Mouse (Mus musculus): ENCODE measurements at regions not wholly inside any gene's neighbourhood (a gene's known extent, or its start where the extent isn't known, plus 50 kb on each side); places are given as distances from the start of the nearest gene placed in this dataset.

DNA sequence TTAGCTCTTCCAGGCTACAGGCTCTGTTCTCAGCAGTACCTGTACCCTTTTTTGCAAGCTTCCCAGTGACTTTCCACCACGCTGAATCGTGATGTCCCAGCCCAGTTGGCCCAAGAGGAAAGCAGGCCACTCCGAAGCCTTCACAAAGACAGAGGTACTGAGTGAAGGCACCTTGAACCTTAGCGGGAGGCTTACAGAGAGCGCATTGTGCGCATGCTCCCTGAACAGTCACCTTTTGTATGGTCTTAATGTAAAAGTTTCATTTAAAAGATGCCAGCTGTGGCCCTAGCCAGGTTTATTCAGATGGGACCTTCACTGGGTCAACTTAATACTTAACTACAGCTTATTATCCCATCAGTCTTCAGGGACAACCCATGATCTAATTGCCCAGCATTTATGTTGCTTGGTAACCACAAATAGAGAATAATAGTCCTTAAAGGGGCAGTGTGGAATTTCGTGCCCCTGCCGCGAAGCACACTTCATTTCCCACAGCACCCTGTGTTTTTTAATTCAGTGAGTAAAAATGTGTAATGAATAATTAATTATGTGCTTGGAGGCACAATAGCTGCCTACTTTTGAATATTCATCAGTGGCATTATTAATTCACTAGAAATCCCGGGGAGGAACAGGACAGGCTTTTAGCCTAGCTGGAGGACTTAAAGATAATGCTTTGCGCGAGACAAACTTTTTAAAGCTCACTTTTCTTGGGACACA lies 111.3 kb upstream of the Vrk1 start:
- no peak overlapping the region for H3K9ac ChIP-seq (ENCODE audit: low read depth, low read length)
- H3K27me3 ChIP-seq (ENCODE audit: control insufficient read depth, insufficient read depth, low read length), result peaks cover 4% of the 10 kb centered on the region; the same call in 1 of the 2 replicates
- H3K79me2 ChIP-seq (ENCODE audit: control insufficient read depth, insufficient read depth, low read length), result no peaks in the 10 kb centered on the region
- H3K4me1 ChIP-seq (ENCODE audit: control insufficient read depth, insufficient read depth, low read length), result no peaks in the 10 kb centered on the region
- no peak for DNase-seq (ENCODE audit: extremely low read depth, low read depth, low spot score)
- H3K36me3 ChIP-seq (ENCODE audit: control insufficient read depth, insufficient read depth, low read length), result no peaks in the 10 kb centered on the region
- 92% methylated on average over 12 of the region's 12 CpGs for WGBS
- no peak for TF ChIP-seq POLR2A (IDR thresholded peaks at IDR 0.05; ENCODE audit: extremely low read depth, insufficient read depth, low read length)
- no peak for TF ChIP-seq CTCF (IDR thresholded peaks at IDR 0.05; ENCODE audit: low read depth, low read length)
- no peak overlapping the region for H3K4me3 ChIP-seq (ENCODE audit: insufficient read depth, low read depth, low read length)
- no peak overlapping the region for H3K27ac ChIP-seq (replicated peaks; ENCODE audit: insufficient read depth, low read depth, low read length)

DNA sequence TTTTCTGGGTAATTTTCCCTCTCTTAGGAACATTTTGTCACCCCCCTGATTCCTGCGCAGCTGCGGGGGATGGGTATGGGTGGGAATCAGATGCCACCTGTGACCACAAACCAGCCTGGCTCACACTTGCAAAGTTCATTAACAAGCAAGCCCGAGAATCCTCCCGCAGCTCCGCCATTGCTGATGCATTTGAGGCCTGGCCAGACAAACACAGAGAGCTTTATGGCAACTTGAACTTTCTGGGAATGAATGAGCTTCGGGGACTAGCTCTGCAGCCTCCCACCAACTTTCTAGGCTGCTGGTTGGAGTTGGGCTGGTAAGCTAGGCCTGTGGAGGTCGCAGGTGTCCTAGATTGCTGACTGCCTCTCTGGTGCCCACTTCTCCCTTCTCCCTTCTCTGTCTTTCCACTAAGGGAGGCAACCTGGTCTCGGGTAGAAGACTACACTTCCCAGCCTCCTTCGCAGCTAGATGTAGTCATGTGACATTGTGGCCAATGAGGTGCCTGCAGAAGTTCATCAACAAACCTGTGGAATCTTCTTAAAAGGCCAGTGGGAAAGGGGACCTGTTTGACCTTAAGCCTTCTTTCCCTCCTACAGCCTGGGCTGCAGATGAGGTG lies 110.6 kb upstream of the Vrk1 start:
- H3K4me1 ChIP-seq (ENCODE audit: control insufficient read depth, insufficient read depth, low read length), result no peaks in the 10 kb centered on the region
- no peaks in the 10 kb centered on the region for H3K36me3 ChIP-seq (ENCODE audit: control insufficient read depth, insufficient read depth, low read length)
- WGBS, result 67% methylated on average over 9 of the region's 9 CpGs
- H3K4me3 ChIP-seq (ENCODE audit: insufficient read depth, low read depth, low read length), result no peak overlapping the region
- H3K9ac ChIP-seq (ENCODE audit: low read depth, low read length), result no peak overlapping the region
- no peak for TF ChIP-seq POLR2A (IDR thresholded peaks at IDR 0.05; ENCODE audit: extremely low read depth, insufficient read depth, low read length)
- no peak for TF ChIP-seq CTCF (IDR thresholded peaks at IDR 0.05; ENCODE audit: low read depth, low read length)
- peaks cover 4% of the 10 kb centered on the region; the same call in 1 of the 2 replicates for H3K27me3 ChIP-seq (ENCODE audit: control insufficient read depth, insufficient read depth, low read length)
- DNase-seq (ENCODE audit: extremely low read depth, low read depth, low spot score), result no peak
- H3K27ac ChIP-seq (replicated peaks; ENCODE audit: insufficient read depth, low read depth, low read length), result no peak overlapping the region
- no peaks in the 10 kb centered on the region for H3K79me2 ChIP-seq (ENCODE audit: control insufficient read depth, insufficient read depth, low read length)

DNA sequence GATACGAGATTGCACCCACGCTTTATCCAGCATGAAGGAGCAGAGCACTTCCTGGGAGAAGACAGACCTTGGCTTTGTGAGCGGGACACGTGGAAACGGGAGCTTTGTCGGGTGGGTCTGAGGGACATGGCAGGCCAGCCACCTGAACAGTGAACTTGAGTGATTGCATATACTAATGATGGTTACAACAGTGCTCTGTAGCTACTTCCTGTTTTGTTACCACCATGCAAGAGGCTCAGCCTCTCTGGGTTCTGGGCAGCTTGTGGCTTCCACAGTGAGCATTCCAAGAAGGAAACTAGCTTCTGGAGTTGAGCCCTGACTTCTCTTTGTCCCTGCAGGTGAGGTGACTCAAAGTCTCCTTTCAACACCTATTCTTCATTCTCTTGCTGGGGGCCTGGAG lies 109.5 kb upstream of the Vrk1 start:
- WGBS, result 92% methylated on average over 6 of the region's 6 CpGs

DNA sequence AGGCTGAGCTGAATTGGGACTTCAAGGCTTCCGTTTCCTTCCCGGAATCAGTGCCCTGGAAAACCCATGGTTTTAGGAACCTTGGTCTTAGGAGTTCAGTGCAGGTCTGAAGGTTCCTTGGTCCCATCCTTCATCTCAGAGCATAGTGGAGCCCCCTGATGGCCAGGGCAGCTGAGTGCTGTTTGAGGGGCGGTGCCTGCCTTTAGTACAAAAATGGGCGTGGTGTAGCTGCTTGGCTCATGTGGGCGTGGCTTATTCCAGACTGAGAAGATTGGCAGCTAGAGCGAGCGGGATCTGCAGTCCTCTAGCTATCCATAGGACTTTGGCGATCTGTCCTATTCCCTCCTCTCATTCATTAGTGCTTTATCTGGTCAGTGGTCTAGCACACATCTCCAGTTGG lies 107.0 kb upstream of the Vrk1 start:
- Histone ChIP-seq H3K27ac (replicated peaks; ENCODE audit: insufficient read depth, low read depth, low read length) (no peak overlapping the region), H3K4me3 (ENCODE audit: insufficient read depth, low read depth, low read length) (no peak overlapping the region), H3K79me2 (ENCODE audit: control insufficient read depth, insufficient read depth, low read length) (no peaks in the 10 kb centered on the region), H3K9ac (ENCODE audit: low read depth, low read length) (no peak overlapping the region), H3K36me3 (ENCODE audit: control insufficient read depth, insufficient read depth, low read length) (no peaks in the 10 kb centered on the region), H3K27me3 (ENCODE audit: control insufficient read depth, insufficient read depth, low read length) (no peaks in the 10 kb centered on the region), H3K4me1 (ENCODE audit: control insufficient read depth, insufficient read depth, low read length) (no peaks in the 10 kb centered on the region)
- no peak for TF ChIP-seq POLR2A (IDR thresholded peaks at IDR 0.05; ENCODE audit: extremely low read depth, insufficient read depth, low read length)
- no peak for TF ChIP-seq CTCF (IDR thresholded peaks at IDR 0.05; ENCODE audit: low read depth, low read length)
- DNase-seq (ENCODE audit: extremely low read depth, low read depth, low spot score), result no peak
- WGBS, result 47% methylated on average over 8 of the region's 8 CpGs

More for the DNA sequence above, 109.5 kb upstream of the Vrk1 start:
- Histone ChIP-seq H3K27ac (replicated peaks; ENCODE audit: insufficient read depth, low read depth, low read length) (no peak overlapping the region), H3K36me3 (ENCODE audit: control insufficient read depth, insufficient read depth, low read length) (no peaks in the 10 kb centered on the region), H3K4me1 (ENCODE audit: control insufficient read depth, insufficient read depth, low read length) (no peaks in the 10 kb centered on the region), H3K9ac (ENCODE audit: low read depth, low read length) (no peak overlapping the region), H3K79me2 (ENCODE audit: control insufficient read depth, insufficient read depth, low read length) (no peaks in the 10 kb centered on the region), H3K27me3 (ENCODE audit: control insufficient read depth, insufficient read depth, low read length) (peaks cover 4% of the 10 kb centered on the region; the same call in 1 of the 2 replicates), H3K4me3 (ENCODE audit: insufficient read depth, low read depth, low read length) (no peak overlapping the region)
- TF ChIP-seq POLR2A (IDR thresholded peaks at IDR 0.05; ENCODE audit: extremely low read depth, insufficient read depth, low read length) (no peak), CTCF (IDR thresholded peaks at IDR 0.05; ENCODE audit: low read depth, low read length) (no peak)
- DNase-seq (ENCODE audit: extremely low read depth, low read depth, low spot score), result no peak

DNA sequence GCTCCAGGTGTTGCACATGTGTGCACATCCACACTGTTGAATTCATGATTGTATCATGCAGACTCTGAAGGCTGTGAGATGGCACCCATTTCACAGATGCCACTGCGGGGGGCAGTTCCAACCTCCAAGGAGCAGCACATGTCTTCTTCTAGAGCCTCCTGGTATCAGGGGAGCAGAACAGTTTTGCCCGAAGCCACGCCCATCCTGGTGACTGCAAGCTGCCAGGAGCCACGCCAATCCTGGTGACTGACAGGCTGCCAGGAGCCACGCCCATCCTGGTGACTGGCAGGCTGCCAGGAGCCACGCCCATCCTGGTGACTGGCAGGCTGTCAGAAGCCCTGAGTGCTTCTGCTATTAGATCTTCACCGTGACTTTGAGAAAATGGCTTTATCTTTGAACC lies 103.4 kb upstream of the Vrk1 start:
- DNase-seq (ENCODE audit: extremely low read depth, low read depth, low spot score), result no peak
- Histone ChIP-seq H3K27me3 (ENCODE audit: control insufficient read depth, insufficient read depth, low read length) (no peaks in the 10 kb centered on the region), H3K79me2 (ENCODE audit: control insufficient read depth, insufficient read depth, low read length) (no peaks in the 10 kb centered on the region), H3K9ac (ENCODE audit: low read depth, low read length) (no peak overlapping the region), H3K27ac (replicated peaks; ENCODE audit: insufficient read depth, low read depth, low read length) (no peak overlapping the region), H3K4me3 (ENCODE audit: insufficient read depth, low read depth, low read length) (no peak overlapping the region), H3K4me1 (ENCODE audit: control insufficient read depth, insufficient read depth, low read length) (no peaks in the 10 kb centered on the region), H3K36me3 (ENCODE audit: control insufficient read depth, insufficient read depth, low read length) (no peaks in the 10 kb centered on the region)
- TF ChIP-seq POLR2A (IDR thresholded peaks at IDR 0.05; ENCODE audit: extremely low read depth, insufficient read depth, low read length) (no peak), CTCF (IDR thresholded peaks at IDR 0.05; ENCODE audit: low read depth, low read length) (no peak)
- WGBS, result 22% methylated on average over 7 of the region's 7 CpGs
